Mouse (Mus musculus): ENCODE results near the gene Skint9. TPM values are rescaled to one million over a fixed set of nuclear protein-coding genes. Genes with fewer than 3 reads are reported as not detected.
"Not testable (repeated sequence)": the region's sequence is repeated elsewhere in the genome, so short reads cannot be mapped to it uniquely, and the experiment has no call there.

Skint9 gene
- polyA plus RNA-seq (2015; fragmentation: Nextera tagmentation; extraction: Ambion mirVana) = not detected in 2 replicates

- H3K9ac ChIP-seq (replicated peaks) = no peak within 1 kb of the TSS
These were observed at the start of gene Skint9 for GRCm38 (mm10) chr4:112433885-112434284. Gene Skint9, minus strand, starts transcription at chr4:112433985.

DNA sequence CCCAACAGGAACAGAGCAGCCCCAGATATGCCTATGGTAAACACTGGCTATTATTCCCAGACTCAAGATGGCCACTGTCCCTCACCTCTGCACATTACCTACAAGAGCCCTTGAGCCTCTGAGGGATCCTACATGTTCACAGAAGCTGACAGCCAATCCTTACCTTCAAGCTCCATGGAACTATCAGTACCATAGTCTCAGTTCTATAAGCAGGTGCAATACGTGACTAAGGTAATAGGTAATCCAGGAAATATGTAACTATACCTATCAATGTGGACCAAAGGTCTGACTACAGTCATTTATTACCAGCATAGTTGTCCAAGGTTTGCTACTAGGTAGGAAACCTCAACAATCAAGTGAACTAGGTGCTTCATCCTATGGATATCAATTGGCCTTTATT lies 1.1 kb downstream of the Skint9 start:
- Histone ChIP-seq H3K4me1 (ENCODE audit: insufficient read depth) (no peaks in the 10 kb centered on the region), H3K4me3 (ENCODE audit: low read depth, low read length) (no peak overlapping the region), H3K36me3 (replicated peaks; ENCODE audit: insufficient read depth, low read length) (no peaks in the 10 kb centered on the region), H3K27ac (ENCODE audit: low read depth) (no peak overlapping the region), H3K9me3 (ENCODE audit: low read length) (peaks cover 5% of the 10 kb centered on the region), H3K4me2 (ENCODE audit: low read depth, low read length) (no peak overlapping the region), H3K9ac (replicated peaks) (no peak overlapping the region), H3K27me3 (ENCODE audit: insufficient read depth, low read length) (no peaks in the 10 kb centered on the region)
- TF ChIP-seq EP300 (IDR thresholded peaks at IDR 0.05; ENCODE audit: low read depth) (no peak), CTCF (IDR thresholded peaks at IDR 0.05; ENCODE audit: low read depth) (no peak)
- no peak for DNase-seq
- WGBS (ENCODE audit: insufficient replicate concordance) = 32% methylated on average over 1 of the region's 1 CpGs
- no peak for ATAC-seq

More at GRCm38 (mm10) chr4:112433885-112434284, at the start of gene Skint9:
- Histone ChIP-seq H3K4me2 (ENCODE audit: low read depth, low read length) (no peak within 1 kb of the TSS), H3K4me3 (ENCODE audit: low read depth, low read length) (no peak within 1 kb of the TSS), H3K27ac (ENCODE audit: low read depth) (no peak within 1 kb of the TSS), H3K9me3 (ENCODE audit: low read length) (peaks cover 6% of the 10 kb centered on the region; the same call in 1 of the 2 replicates), H3K27me3 (ENCODE audit: insufficient read depth, low read length) (no peaks in the 10 kb centered on the region), H3K4me1 (ENCODE audit: insufficient read depth) (no peaks in the 10 kb centered on the region), H3K36me3 (replicated peaks; ENCODE audit: insufficient read depth, low read length) (no peaks in the 10 kb centered on the region)
- DNase-seq (no peak), ATAC-seq (no peak)
- TF ChIP-seq CTCF (IDR thresholded peaks at IDR 0.05; ENCODE audit: low read depth) (no peak), EP300 (IDR thresholded peaks at IDR 0.05; ENCODE audit: low read depth) (no peak)

DNA sequence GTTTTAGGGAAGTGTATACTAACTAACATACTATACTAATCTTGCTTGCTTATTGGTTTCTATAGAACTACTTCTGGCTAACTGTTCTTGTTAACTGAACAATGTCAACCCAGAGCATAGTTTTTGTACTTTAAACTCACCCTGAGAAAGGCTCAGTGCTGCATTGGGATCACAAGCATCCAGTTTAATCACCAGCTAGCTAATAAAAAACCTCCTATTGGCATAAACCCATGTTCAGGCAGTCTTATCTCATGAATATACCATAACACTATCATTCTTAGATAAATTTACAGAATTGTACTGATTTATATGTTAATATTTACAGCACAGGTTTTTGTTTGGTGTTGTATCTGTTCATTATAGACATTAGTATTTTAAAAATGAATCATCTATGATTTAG lies 1.6 kb downstream of the Skint9 start:
- no peak for DNase-seq
- Histone ChIP-seq H3K9ac (replicated peaks) (no peak overlapping the region), H3K36me3 (replicated peaks; ENCODE audit: insufficient read depth, low read length) (no peaks in the 10 kb centered on the region), H3K9me3 (ENCODE audit: low read length) (peaks cover under 1% of the 10 kb centered on the region; the same call in 1 of the 2 replicates), H3K27me3 (ENCODE audit: insufficient read depth, low read length) (no peaks in the 10 kb centered on the region), H3K4me3 (ENCODE audit: low read depth, low read length) (no peak overlapping the region), H3K4me2 (ENCODE audit: low read depth, low read length) (no peak overlapping the region), H3K27ac (ENCODE audit: low read depth) (no peak overlapping the region), H3K4me1 (ENCODE audit: insufficient read depth) (no peaks in the 10 kb centered on the region)
- TF ChIP-seq EP300 (IDR thresholded peaks at IDR 0.05; ENCODE audit: low read depth) (no peak), CTCF (IDR thresholded peaks at IDR 0.05; ENCODE audit: low read depth) (no peak)
- no peak for ATAC-seq

GRCm38 (mm10) chr4:112349111-112349510 lies 84.7 kb downstream of the Skint9 start:
- H3K27me3 ChIP-seq (ENCODE audit: insufficient read depth, low read length); DNase-seq; H3K9ac ChIP-seq (replicated peaks); H3K9me3 ChIP-seq (ENCODE audit: low read length); H3K36me3 ChIP-seq (replicated peaks; ENCODE audit: insufficient read depth, low read length); H3K27ac ChIP-seq (ENCODE audit: low read depth); ATAC-seq; H3K4me1 ChIP-seq (ENCODE audit: insufficient read depth); H3K4me2 ChIP-seq (ENCODE audit: low read depth, low read length); H3K4me3 ChIP-seq (ENCODE audit: low read depth, low read length): not testable (repeated sequence)
- WGBS (ENCODE audit: insufficient replicate concordance) = 84% methylated on average over 12 of the region's 17 CpGs

Other genes starting within 250 kb of the Skint9 start
- gene Skint3, start 201.7 kb downstream of the Skint9 start, polyA plus RNA-seq (2015; fragmentation: Nextera tagmentation; extraction: Ambion mirVana) = 0.05 and 0.06 TPM in 2 replicates
- gene Skint2, start 123.2 kb upstream of the Skint9 start, polyA plus RNA-seq (2015; fragmentation: Nextera tagmentation; extraction: Ambion mirVana) = not detected in 2 replicates